Mouse (Mus musculus): ENCODE data around the gene Mlip. TPM values are rescaled to one million over a fixed set of nuclear protein-coding genes. Genes with fewer than 3 reads are reported as not detected.
"Not testable (repeated sequence)": the region's sequence is repeated elsewhere in the genome, so short reads cannot be mapped to it uniquely, and the experiment has no call there.

Gene Mlip
- total RNA-seq (2021), result 10 to 100 TPM; 54.5 to 60.9 TPM
- long read RNA-seq, partial matches to known transcripts, result 3 of 35 reads
- long read RNA-seq, other reads (novel, unspliced or antisense), result 32 of 35 reads

DNA sequence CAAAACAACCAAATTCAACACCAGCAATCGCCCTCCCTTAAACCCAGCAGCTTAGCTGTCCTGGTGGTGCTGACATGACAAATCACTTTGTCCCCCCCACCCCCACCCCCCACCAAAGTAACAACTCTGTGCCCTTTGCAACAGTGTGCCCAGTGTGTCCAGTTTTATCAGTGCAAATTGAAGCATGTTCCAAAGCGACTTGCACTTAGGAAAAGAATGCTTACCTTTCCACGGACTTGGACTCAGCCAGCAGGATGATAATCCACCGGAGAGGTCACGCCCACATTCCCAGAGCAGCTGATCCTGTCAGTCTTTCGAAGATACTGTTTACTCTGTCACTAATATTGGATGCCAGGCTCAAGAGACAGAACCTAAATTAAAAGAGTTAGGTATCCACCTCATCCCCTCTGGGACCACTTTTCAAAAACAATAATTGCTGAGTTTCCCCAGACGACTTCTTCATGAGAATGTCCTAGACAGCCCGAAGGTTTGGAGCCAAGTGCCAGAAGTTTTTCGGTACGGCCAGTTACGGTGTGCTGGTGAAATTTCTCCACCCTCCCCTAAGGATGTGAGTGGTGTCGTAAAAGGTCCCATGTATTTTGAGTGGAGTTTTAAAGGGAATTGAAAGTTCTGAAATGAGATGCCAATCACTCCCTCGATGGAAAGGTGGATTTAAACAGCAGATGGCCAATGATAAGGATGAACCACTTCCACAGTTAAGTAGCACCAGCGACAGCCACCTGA, at the start of gene Mlip:
Mlip (minus strand) TSS at position 538 of the 744 bp plus-strand sequence.
- no peak for DNase-seq (ENCODE audit: low spot score in 2 of 2)

DNA sequence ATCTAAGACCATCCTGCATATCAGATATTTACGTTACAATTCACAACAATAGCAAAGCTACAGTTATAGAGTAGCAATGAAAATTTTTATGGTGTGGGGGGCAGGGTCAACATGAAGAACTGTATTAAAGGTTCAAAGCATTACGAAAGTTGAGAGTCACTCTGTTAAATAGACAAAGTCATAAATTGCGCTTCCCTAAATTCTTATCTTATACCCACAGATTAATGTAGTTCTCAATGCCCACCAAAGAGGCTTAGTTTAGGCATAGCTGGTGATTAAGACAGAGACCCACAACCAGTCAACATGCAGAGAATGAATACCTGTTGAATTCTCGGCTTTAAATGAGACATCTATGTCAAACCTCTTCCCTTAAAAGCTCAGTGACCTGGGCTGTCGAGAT, 47.0 kb upstream of the Mlip start:
- no peak for DNase-seq (ENCODE audit: low spot score in 2 of 2)

DNA sequence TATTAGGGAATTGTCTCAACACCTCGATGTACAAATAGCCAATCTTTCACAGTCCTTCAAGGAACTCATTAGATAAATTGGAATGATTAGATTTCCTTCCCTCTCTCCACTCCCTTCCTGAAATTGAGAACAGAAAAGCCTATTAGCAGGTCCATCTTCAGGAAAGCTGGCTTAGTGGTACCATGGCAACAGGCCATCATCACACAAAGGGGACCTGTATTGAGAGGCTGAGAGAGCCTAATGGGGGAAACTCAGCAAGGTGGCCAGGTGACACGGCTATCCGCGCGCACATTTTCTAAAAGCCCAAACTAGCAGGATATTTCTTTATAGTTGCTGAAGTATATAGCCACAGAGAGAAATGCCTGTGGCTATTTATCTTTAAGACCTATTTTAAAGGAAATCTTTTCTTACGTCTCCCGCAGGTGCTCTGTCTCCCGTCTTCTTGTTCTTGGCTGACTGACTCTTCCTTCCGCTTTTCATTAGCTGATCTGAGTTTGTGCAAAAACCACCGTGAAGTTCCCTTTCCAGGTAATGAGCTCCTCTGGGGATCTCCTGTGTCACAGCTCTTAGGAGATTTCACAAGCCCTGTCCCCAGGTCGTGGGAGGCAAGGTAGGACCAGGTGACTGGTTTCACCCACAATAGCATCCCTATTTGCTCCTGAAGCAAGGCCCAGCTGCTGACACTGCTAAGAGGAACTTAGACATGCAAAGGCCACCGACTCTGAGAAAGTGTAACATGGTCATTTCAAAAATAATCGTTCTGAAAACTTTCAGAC, 46.3 kb upstream of the Mlip start:
- DNase-seq (ENCODE audit: low spot score in 2 of 2), result no peak

DNA sequence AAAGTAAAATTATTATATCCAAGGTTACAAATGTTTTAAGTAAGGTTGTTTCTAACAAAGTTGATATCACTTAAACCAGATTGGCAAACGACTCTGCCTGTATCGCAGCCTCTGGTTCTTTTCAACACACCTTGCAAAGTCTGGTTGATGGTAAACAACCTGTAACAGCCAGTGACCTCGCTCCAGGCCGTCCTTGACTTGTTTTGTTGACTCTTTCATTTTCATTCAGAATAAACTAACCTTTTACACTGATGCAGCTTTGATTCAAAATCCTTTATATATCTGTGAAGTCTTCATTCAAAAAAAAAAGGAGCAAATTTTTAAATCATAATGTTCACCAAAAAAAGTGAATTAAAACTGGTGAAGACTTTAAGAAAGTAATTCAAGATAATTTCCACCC, 44.3 kb upstream of the Mlip start:
- DNase-seq (ENCODE audit: low spot score in 2 of 2), result no peak

DNA sequence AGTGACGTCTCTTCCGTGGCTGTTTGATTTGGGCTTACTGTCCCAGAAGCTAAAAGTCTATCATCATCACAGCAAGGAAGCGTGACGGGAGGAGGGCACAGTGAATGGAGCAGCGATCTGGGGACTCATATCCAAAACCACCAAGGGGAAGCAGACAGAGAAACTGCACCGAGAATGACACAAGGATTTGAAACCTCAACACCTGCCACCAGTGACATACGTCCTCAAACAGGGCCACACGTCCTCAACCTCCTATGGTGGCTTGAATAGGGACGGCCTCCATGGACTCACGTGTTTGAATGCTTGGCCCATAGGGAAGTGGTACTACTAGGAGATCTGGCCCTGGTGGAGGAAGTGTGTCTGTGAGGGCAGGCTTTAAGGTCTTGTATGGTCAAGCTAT, 38.5 kb upstream of the Mlip start:
- DNase-seq (ENCODE audit: low spot score in 2 of 2), result no peak

DNA sequence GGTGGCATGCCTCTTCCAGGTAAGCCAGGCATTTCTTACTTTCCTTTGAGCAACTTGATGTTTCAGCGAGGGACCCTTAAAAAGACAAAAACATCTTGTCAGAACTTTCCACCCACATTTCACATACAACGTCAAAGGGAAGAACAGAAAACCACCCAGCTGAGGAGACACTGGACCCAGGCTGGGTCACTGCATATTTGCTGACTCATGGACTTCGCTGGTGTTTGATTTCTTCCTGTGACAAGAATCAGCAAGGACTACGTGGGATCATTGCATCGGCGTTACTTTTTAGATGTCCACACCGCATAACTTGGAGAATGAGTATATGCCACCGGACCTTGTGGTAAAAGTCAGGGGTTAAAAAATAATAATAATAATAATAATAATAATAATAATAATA, 36.2 kb upstream of the Mlip start:
- no peak for DNase-seq (ENCODE audit: low spot score in 2 of 2)

DNA sequence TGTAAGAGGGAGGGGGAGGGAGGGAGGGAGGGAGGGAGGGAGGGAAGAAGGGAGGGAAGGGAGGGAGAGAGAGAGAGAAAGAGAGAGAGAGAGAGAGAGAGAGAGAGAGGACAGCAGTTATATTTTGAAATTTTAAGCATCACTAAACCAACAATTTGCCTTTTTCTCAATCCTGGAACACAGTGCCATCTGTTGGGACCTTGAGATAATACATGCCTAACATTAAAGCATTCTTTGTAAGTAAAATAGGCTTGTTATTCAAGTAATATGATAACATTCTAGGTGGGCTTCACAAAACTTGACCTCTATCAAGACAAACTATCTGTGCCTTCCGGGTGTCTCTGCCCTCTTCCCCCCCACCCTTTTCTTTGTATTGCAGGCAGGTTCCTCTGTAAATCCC, 34.0 kb upstream of the Mlip start:
- no peak for DNase-seq (ENCODE audit: low spot score in 2 of 2)

DNA sequence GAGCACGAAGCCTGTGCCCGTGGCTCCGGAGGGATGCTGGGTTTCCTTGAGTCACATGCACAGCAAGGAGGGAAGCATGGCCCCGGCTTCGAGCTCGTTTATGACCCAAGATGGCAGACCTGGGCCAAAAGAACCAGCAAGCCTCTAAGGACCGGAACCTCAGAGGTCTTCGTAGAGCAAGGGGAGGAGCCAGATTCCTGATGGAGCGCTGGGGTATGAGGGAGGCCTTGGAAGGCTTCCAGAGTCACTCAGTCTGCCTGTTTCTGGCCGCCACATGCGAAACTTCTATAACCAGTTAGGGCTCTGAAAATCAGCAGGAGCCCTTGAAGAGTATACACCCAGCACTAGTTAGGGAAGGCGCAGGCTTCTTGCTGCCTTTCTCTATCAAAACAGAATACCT, 32.8 kb upstream of the Mlip start:
- DNase-seq (ENCODE audit: low spot score in 2 of 2), result no peak

DNA sequence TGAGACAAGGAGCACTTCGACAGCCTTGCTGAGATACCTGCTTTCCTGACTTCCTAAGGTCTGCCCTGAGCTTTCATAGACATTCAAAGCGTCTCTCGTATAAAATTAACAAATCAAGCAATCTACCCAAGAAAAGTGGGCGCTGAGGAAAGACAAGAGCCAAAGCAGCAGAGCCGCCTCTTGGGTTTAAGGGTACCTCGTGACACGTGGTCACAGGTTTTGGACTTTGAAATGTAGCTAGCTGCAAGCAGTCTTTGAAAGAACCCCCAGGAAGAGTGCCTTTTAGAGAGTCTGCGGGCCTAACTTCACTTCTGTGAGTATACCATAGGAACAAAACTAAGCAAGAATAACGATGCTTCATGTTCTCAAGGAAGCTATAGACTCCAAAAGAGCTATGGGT, 31.9 kb upstream of the Mlip start:
- DNase-seq (ENCODE audit: low spot score in 2 of 2), result no peak

DNA sequence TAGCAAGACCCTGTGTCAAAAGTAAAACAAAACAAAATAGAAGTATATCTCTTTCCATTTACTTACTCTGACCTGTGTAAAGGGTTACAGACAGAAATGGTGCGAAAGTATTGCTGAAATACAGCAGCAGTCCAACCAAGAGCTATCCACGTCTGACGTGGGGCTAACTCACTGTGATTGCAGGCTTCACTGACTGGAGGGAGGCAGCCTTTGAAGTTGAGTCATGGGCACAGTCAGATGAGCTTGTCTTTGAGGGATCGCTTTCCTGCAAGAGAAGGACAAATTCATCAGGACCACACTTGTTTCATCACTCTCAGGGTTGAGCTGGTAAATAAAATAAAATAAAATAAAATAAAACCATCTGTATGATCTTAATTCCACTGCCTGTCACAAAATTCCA, 31.2 kb upstream of the Mlip start:
- no peak for DNase-seq (ENCODE audit: low spot score in 2 of 2)

DNA sequence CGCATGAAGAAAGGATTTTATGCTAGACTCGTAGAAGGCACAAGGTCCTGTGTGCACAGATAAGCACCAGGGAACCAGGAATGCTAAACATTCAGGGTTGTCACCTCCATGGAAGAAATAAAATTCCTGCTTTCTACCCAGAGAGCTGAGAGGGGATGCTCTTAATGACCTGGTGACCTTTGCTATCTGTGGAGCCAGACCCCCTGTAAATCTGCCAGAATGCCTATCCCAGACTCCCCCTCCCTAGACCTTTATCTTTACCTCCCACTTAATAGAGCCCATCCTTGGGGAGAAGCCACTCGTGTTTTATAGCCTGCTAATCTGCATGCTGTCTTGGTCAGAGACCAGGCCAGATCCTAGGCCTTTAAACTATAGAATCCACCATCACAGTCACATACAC, 29.7 kb upstream of the Mlip start:
- no peak for DNase-seq (ENCODE audit: low spot score in 2 of 2)

DNA sequence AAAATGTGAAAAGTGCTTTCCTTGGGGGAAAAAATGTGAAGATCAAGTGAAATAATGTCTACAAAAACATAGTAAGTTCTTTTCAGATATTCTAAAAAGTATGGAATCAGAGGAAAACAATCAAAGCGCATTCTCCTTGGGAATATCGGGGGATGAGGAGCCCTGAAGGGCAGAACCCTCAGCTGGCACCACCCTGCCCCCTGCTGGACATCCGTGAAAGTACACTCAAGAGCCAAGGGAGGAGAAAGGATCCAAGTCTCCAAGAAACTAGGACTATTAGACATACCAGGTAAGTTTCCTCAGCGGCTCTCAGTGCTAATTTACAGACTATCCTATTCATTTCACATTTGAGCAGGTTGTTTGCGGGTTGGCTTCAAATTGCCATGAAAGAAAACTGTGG, 28.8 kb upstream of the Mlip start:
- peak; percentile 82 to 84 for DNase-seq (ENCODE audit: low spot score in 2 of 2)

DNA sequence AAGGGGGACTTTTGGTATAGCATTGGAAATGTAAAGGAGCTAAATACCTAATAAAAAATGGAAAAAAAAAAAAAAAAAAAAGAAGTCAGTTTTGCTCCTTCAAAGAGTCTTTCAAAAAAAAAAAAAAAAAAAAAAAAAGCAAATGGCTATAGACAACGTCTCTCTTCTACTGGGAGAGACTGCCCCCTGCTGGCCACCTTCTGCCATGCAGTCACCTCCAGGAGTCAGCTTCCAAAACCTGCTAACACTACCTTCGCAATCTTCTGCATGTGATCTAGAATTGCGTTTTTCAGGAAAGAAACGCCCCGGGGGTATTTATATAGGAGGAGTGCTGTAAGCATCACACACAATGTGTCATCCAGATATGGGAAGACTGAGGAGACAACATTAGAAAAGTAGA, 26.9 kb upstream of the Mlip start:
- peak; percentile 79 to 84 for DNase-seq (ENCODE audit: low spot score in 2 of 2)

DNA sequence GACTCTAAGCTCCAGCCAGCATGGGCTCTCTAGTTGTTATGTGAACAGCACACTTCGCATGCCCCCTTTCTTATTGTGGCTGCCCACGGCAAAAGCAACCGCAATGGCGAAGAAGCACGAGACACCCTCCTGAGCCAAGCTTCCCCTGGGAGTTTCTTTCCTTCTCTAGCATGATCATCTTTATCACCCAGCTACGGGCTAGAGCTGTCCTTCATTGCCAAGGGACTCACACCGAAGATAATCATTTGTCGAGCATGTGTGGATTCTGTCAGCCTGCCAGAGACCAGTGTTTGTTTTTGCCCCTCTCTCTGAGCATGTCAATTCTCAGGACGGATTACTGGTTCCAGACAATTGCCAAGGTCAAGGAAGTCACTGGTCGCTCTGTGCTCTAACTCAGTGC, 24.9 kb upstream of the Mlip start:
- DNase-seq (ENCODE audit: low spot score in 2 of 2), result peak in 1 of 2 experiments; percentile 18

DNA sequence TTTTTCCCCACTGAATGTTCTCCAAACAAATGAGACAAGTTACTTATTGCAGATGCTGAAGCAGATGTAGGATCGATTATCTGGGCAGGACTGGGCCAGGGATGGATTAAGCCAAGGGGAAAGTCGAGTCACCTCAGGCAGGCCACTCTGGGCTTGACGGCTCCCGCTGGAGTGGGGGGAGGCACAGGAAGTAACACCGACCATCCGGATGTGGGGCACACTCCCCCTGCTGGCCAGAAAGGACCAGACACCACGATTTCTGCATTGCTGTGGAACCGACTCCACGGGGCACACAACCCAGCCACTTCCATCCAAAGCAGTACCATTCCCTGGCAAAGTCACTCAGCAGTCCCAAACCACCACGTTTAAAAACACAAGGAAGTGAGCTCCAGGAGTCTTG, 24.3 kb upstream of the Mlip start:
- DNase-seq (ENCODE audit: low spot score in 2 of 2), result peak; percentile 64 to 65

DNA sequence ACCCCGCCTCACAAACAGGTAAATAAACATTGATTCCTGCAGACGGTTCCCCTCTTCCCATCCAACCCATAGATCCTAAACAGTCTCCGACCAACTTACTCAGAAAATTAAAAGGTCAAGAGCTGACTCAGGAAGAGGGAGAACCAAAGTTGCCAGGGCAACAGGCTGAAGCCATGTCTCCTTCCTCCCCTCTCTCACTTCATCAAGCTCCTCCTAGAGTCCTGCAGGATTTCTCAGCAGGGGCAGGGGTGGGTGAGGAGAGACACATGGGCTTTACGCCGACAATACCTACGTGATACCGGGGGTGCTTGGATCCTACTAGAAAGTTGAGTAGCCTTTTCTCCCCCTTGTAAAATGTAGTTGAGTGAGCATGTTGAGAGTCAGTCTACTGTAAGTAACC, 23.8 kb upstream of the Mlip start:
- DNase-seq (ENCODE audit: low spot score in 2 of 2), result no peak

DNA sequence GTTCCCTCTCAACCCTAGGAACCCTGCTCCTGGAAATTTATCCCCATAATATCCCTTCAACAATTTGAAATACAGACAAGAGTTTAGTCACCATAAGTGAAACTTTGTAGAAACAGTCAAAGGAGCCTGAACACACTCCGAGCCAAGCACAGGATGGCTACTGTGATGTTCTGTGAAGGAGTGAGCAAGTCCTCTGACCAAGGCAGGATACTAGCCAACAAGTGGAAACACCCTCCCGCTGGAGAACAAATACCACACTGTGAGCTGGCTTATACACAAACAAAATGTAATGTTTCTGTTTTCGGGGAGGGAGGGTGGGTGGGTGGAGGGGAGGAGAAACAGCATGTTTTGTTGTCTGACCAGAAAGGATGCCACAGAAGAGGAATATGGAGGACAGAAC, 17.9 kb upstream of the Mlip start:
- no peak for DNase-seq (ENCODE audit: low spot score in 2 of 2)

DNA sequence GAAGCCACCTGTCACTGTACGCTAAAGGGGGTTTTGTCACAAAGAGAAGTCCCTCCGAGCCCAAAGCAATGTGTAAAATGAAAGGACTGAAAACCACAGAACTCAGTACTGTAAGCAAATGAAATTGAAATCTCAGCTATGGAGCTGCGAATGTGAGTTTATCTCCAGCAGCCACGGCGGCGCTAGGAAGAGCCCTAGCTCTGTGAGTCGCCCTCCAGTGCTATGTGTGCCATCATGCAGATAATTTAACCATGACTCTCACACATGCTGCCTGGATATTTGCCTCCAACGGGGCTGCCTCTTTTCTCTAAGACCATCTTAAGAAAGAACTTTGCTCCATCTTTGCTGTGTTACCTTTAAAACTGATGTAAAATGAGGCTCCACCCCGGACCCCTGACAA, 16.5 kb upstream of the Mlip start:
- no peak for DNase-seq (ENCODE audit: low spot score in 2 of 2)

DNA sequence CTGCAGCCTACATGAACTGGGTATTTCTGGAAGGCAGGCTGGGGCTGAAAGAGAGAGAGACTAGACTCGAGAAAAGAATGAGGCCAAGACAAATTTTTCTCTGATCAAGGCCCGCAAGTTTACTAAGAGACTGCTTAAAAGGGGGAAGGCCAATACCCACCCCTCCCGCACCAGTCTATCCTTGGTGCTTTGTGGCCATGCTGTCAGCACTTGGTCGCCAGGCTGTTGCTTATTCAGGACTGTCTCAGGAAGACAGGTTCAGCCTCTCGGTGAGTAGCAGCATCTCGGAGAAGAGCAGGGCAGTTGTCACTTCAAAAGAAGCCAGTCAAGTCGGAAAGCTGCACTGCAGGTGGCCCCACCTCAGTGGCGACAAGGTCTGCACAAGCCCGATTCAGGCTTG, 11.9 kb upstream of the Mlip start:
- DNase-seq (ENCODE audit: low spot score in 2 of 2), result not testable (repeated sequence)

DNA sequence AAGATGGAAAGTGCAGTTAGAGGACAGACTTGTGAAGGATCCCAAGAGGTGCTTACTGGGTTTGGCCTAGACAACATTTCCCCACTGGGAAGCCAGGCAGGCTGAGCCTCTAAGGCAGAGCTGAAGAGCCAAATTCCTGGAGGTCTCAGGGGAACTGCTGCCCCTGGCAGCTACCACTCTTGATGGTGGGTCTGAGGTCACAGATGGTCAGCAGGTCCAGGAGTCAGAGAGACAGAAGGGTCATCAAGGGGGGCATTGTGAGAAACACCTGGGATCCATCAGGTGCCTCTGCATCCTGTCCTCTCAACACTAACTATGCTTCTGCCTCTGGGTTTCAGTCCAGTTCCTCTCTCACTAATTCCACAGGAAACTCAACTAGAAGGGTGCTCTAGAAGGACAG, 10.1 kb upstream of the Mlip start:
- no peak for DNase-seq (ENCODE audit: low spot score in 2 of 2)

DNA sequence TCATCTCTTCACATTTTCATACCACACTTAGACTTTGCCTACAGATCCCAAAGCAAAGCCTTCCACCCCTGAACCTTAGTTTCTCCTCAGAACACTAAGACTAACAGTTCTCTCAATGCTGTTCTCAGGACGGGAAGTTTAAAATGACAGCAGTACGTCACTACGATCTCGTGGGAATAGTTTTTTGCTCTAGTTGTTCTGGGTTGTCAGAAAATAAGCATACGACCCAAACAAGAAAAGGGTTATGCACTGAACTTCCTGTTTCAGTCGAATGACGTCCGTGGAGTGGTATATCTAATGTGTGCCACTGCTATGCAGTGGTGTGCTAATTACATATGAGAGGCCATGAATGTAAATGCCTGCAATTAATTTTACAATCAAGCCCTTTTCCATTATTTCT, 7.9 kb upstream of the Mlip start:
- DNase-seq (ENCODE audit: low spot score in 2 of 2), result no peak

DNA sequence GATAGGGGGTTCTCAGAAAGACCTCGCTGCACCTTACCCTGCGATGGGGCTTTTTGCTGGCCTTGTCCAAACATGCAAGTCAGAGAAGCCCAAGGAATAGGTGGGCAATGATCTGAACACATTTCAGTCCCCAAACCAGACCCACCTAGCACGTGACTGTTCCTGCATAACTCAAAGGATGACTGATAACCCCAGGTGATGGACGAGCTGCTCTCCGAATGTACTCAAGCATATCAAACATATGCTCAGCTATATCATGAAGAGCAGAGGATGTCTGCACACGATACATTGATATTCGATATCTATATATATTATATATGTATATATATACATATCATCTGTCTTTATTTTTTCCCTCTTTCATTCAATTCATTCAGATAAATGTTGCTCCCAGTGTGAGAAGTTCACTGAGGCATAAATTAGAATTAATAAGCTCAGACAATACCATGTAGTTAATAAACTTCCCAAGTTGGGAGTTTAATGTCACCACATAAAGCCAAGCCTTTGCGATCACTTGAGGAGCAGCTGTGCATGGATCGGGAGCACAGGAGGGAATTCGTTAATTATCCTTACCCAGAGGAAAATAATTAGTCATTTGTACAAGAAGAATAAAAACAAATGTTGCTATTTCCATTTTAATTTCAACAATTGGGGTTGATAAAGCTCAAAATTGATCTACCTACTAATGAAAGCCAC, 6.7 kb upstream of the Mlip start:
- DNase-seq (ENCODE audit: low spot score in 2 of 2), result no peak
